Mouse (Mus musculus): ENCODE results near the gene Setdb1.
A peak's percentile ranks its signal among the peaks of the same experiment; 100 is the strongest.

Setdb1 gene

DNA sequence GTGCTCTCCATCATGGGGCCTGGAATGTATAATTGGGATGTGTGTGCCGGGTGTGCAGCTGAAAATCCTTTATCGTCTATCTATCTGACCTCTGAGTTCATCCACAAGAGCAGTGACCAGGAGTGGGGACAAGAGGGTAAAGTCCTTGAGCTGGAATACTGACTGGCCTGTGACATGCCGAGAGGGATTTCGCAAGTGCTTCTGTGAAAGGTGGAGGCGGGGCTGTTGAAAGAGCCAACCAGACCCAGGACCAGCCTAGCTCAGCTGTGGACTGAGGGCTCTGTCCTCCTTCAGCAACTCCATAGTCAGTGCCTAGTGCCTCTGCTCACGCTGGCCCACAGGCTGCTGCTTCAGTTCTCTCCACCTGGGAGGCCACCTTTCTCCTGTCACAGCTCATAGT lies 38.5 kb downstream of the Setdb1 start:
- DNase-seq, result no peak

DNA sequence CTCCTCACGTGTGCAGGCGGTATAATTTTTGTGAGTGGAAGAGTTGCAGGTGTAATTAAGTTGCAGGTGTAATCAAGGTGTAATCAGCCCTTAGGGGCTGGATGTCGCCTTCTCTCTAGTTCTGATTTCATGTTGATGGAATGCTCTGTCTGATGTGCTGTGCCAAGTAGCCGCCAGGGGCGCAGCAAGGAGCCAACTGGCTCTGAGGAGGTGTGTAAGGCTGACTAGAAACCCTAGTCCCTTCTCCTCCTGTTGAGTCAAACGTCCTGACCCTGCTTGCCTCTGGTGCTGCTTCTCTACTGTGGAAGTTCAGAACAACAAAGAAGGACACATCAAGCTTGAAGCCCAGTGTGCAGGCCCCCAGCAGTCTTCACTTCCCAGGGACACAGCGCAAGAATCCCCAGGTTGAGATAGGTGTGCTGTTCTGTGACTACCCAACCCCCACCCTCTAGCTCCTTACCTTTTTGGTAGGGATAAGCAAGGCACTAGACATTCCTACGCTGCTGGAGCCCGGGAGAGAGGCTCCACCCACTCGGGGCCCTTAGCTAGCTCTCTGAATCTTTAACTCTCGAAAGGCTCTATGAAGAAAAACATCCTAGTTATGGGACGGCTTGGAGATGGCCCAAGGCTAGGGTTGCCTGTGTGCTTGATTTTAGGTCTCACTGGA lies 39.5 kb downstream of the Setdb1 start:
- peak; percentile 59 for DNase-seq

DNA sequence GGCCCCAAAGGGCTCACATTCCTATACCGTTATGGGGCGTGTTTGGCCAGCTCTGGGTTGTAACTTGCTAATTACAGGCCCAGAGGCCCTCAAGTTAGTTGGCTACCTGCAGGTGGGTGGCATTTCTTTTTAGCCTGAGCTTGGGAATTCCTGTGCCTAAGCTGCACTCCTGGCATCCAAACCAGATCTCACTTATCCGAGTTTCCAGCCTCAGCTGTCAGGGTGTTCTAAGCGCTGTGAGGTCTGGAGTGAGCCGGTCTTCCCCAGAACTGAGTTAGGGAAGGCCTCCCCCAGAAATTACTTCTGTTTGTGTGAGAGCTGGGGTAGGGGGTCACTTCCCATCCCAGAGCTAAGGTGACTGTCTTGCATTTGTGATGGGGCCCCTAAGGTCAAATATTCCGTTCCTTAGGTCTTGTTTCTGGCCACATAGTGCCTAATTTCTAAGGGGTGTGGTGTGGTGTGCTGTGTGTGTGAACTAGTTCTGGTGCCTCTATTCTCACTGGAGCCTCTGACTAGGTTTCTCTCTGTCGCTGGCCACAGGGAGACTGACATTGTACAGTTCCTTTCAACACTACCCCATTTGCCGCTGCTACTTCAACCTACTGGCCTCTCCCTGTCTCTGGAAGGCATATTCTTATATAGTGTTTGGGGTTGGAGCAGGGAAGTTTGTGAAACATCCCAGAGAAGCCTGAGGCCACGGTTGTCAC lies 41.0 kb downstream of the Setdb1 start:
- no peak for DNase-seq

DNA sequence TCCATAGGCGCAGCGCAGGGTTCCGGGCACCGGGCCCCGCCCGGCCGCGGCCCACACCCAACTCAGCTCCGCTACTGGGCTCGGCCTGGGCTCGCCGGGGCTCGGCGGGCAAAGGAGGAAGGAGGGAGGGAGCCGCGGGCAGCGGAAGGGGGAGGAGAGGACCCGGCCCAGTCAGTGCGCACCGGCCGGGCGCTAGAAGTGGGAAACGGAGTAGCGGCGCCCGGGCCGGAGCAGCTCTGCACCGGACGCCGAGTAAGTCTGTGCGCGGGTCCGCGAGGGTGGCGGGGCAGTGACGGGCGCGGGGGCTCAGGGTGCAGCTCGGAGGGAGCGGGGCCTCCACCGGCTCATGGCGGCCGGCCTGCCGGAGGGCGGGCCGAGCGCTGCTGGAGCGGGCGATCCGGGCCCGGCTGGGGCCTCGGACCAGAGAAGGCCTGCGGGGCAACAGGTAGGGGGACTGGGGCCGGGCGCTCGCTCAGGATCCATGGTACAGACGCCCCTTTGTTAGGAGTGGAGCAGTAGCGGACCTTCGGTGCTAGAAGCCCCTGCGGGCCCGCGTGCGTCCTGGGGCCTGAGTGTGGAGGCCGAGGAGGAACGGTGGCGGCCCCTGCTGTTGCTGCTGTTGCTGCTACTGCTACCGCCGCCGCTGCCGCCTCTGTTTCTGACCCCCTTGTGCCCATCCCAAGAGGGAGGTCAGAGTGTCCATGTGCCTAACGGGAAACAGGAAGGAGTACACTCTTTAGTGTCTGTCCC lies 41.7 kb downstream of the Setdb1 start:
- no peak for DNase-seq

DNA sequence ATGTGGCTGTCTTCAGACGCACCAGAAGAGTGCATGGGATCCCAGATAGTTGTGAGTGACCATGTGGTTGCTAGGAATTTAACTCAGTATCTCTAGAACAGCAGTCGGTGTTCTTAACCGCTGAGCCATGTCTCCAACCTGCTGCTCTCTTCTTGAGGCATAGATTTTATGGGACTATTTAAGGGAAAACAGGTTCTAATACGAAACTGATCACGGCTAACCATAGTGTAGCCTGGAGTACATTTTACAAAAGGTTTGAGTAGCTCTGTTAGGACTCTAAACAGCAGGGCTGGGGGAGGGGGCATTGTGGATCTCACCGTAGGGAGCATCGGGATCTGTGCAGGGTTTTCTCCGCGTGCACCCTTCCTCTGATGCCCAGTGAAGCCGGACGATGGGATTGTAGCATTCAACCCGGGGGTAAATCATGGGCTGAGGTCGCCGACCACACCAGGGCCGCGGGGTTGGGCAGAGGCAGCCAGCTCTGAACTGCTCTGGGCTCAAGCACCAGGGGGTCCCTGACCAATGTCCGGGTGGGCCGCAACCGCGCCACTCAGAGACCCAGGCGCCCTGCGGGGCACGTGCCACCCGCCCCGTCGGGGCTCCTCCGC lies 42.4 kb downstream of the Setdb1 start, which contains the start of gene Cers2:
Gene Cers2 (plus strand): TSS at position 306 of the 608 bp plus-strand sequence.
- DNase-seq, result peak; percentile 64

DNA sequence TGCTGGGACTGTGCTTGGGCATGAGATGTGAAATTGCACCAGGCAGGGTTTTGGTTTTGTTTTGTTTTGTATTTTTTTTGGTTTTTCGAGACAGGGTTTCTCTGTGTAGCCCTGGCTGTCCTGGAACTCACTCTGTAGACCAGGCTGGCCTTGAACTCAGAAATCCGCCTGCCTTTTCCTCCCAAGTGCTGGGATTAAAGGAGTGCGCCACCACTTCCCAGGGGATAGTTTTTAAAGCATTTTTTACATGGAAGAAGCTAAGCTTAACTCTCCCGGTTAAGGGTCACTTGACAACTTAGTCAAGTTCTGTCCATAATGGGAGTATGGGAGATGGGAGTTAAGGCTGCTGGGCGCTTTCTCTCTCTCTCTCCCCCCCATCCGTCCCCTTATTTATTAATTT lies 42.9 kb downstream of the Setdb1 start:
- no peak for DNase-seq

DNA sequence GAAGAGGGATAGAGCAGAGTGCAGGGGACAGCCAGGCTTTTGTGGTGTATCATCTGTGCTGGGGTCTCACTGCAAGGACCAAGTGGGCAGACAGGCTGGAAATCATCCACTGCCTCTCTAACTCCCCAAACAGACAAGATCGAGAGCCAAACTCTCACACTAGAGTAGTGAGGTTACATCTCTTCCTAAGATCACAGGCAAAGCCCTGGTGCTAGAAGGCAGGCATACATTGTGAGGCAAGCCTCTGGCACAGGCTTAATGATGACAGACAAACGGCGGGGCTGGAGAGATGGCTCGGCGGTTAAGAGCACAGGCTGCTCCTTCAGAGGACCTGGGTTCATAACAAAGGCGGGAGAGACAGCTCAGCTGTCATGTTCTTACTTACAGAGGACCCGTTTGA lies 43.5 kb downstream of the Setdb1 start:
- DNase-seq, result no peak

DNA sequence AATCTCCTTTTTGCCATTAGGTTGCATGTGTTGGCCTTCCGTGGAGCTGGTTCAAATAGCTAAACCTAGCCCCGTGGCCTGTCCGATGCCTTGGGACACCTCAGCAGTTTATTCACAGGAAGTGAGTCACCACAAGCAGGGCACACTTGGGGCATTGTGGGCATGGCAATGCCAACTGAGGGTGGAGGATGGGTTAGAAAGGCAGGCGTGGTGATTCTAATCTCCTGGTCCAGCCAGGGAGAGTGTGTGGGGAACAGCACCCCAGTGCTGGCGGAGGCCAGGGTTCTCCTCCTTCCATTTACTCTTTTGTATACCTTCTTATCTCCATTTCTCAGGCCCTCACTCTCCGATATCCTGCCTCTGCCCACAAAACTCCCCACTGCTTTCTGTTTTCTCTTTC lies 44.4 kb downstream of the Setdb1 start:
- no peak for DNase-seq

DNA sequence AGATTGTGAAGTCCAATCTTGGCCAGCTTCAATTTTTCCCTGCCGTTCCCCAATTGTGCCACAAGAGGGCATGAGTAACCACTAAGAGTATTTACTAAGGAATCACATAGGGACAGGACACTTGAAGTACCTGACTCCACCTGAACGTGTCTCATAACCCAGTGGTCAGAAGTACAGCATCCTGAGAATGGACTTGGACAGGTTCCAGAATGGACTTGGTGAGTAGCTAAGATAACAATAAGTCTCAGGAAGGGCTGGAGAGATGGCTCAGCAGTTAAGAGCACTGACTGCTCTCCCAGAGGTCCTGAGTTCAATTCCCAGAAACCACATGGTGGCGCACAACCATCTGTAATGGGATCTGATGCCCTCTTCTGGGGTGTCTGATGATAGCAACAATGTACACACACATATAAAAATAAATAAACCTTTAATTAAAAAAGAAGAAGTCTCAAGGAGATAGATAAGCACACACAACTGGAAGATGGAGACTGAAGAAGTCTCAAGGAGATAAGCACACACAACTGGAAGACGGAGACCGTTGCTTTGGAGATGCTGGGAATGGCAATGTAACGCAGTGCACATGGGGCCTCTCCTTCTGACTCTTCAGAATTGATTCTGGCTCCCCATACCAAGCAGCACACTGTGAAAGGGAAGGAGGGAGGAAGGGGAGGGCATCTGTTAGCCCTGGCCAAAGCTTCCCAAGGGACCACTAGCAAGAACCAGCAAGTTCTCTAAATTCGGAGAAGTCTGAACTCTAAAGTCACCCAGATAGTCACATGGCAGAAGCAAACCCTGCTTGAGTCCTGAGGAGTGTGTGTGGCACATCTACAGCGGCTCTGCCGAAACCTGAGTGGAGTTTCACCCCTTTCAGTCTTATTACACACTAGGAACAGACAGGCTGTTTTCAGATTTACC lies 45.8 kb downstream of the Setdb1 start:
- peak; percentile 71 for DNase-seq

DNA sequence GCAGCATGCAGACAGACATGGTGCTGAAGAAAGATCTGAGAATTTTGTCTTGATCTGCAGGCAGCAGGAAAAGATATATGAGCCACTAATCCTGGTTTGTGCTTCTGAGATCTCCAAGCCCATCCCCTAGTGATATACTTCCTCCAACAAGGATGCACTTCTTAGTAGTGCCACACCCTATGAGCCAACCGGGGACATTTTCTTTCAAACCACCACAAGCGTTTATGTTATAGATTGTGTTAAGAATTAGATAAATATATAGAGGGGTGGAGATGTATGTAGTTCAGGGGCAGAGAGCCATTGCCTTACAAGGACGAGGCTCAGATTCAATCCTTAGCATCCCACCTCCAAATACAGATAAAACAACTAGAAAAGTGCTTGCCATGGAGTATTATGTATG lies 46.5 kb downstream of the Setdb1 start:
- DNase-seq, result no peak

DNA sequence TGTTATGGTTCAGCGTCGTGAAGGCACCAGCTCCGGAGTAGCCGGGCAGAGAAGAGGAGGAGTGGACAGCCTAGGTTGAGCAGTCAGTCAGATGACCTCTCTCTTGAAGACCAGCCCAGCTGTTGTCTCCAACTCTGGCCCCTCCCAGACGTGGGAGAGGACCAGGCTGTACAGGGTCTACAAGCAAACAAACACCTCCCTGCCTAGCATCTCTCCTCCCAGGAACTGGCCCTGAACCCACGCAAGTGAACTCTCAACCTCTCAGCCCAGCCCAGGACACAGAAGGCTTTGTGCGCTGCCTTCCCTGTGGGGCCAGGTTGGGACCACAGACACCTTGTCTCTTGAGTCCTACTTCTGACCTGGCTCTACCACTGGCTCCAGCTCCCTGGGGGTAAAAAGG lies 49.9 kb downstream of the Setdb1 start, which contains the start of gene Anxa9:
Gene Anxa9 (minus strand): TSS at position 77 of the 400 bp plus-strand sequence.
- no peak for DNase-seq

DNA sequence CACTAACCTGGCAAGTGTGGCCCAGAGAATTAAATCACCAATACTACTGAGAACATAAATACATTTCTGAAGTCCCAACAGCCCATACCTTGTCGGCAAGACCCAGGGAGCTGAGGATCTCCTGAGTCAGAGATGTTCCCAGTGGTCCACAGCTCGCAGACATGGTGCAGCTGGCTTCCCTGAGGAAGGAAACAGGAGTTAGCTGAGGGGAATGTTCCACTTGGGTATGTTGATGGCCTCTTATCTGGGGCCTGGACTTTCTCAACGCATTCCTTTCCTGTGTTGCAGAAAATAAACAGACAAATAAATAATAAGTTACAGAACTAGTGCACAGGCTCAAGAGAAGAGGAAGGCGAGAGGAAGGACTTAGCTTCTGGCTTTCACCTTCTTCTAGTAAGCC lies 50.8 kb downstream of the Setdb1 start:
- DNase-seq, result no peak

DNA sequence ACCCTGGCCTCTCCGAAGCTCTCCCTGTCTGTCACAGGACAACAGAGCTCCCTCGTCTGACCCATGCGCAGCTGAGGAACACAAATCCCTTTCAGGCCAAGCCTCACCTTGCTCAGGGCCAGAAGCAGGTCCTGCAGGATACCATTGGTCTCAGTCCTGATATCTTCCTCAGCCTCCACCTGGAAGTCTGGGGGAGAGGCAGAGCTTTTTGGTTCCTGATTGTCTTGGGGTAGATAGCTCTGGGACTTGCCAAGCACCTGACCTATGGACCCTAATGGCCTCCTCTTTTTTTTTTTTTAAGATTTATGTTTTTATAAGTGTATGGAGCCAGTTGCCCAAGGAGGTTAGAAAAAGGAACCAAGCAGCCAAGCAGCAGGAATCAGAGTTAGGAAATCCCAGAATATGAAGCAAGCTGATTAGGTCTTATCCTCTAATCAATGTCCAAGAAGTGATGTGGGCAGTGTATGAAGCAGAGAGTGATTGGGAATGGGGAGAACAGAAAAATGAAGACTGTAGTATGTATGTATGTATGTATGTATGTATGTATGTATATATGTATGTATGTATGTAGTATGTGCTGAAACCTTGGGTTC lies 55.7 kb downstream of the Setdb1 start:
- no peak for DNase-seq

DNA sequence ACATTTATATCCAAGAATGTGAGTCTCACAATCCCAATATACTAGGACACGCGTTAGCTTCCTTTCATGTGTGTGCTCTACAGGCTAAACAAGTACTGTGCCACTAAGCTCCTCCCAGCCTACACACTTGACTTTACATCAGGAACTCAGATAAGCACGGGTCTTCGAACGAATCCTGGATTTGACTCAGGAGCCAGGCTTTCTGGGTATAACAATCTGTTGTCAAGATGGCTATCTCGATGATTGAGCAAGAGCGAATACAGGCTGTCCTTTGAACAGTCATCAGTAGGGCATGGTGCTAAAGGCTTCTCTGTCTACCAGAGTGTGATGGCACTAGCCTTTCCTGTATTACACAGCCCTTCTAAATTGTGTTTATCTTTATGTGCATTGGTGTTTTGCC lies 59.0 kb downstream of the Setdb1 start:
- no peak for DNase-seq

DNA sequence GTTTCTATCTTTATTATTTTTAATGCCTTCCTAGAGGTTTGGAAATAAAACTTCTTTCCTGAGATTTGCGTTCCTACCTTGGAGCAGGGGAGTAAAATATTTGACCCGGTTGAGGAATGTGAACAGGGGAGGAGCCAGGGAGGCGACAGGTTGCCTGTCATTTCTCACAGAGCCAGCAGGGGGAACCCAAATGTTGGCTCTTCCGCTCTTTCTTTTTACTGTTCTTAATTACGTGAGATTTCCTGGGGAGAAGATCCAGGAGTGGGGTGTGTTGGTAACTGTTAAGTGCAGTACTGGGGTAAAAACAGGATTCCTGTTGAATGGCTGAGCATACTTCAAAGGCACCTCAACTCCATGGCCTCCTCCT lies 60.9 kb downstream of the Setdb1 start:
- DNase-seq, result no peak

DNA sequence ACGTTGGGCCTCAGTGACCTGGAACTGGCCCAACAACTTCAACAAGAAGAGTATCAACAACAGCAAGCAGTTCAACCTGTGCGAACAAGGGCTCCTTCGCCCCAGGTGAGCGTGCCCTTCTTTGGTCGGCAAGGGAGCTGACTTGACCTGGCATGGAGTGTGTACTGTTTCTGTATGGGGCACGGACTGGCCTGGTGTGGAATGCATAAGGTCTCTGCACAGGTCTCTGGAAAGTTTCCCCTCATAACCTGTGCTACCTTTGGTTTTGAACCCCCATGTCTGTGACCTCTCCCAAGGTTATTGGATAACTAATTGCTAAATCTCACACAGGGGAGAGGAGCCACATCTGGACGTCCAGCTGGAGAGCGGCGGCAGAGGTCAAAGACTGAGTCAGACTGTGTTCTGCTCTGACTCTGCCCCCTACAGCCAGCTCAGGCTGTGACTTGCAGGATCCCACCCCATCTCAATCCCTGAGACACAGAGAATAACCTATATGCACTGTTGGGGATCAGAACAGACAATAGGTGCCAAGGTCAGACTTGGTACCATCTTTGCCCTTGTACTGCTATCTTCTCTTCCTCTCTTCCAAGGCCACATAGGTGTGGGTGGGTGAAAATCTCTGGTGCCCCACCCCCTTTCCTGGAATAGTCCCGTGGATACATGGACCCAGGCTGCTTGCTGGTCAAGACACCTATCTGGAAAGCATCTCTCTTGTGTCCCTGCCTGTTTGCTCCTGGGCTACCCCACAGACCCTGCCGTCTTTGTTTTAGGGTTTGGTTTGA lies 61.5 kb downstream of the Setdb1 start:
- no peak for DNase-seq

DNA sequence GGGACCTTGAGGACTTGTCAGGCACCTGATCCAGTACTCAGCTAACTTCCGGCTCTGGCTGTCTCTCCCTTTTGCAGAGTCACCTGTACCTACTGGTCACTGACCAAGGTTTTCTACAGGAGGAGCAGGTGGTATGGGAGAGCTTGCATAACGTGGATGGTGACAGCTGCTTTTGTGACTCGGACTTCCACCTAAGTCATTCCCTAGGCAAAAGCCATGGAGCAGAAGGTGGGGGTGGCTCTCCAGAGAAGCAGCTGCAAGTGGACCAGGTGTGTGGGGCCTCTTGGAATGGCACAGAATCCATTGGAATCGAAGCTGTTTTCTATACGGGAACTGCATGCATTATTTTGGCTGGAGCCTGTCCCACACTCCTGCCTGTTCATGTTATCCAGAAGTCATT lies 62.3 kb downstream of the Setdb1 start:
- no peak for DNase-seq

DNA sequence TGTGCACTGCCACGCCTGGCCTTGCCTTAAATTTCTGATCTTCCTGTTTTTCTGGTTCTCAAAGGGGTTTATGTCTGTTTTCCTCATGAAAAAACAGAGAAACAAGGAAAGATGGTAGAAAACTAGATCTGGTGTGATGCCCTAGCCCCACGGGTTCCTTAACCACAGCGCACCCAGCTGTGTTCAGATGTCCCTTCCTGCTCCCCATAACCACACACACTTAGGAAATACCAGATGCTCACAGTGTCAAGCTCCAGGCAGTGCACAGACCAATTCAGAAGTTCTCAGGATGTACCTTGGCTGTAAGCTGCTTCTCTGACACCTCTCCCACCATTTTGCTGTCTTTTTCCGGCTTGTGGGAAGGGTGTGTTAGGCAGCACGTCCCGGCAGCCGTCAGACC lies 62.7 kb downstream of the Setdb1 start:
- no peak for DNase-seq

DNA sequence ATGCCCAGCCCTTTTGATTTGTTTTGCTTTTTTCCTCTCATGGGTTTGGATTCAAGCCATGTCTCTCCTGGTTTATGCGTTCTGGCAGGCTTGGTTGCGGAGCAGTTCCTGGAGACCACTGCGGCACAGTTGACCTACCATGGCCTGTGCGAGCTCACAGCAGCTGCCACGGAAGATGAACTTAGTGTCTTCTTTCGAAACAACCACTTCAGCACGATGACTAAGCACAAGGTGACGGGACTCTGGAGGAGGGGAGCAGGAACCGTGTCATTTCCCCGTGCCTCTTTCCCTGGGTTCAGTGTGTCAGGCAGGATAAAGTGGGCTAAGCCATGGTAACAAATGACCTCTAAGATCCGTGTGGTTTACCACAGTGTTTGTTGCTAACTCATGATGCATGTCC lies 63.5 kb downstream of the Setdb1 start:
- DNase-seq, result no peak

DNA sequence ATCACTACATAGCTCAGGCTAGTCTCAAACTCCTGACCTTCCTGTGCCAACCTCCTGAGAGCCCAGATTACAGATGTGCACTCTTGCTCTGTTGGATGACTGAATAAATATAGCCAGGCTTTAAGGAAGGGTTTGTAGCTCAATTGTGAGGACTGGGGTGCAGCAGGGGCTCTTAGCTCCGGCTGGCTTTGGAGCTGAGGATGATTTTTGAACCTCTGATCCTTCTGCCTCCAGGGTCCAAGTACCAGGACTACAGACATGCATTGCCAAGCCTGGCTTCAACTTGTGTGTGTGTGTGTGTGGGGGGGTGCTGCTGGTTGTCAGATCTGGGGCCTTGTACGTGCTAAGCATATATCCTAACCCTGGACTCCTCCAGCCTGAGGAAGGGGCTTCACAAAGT lies 64.1 kb downstream of the Setdb1 start:
- no peak for DNase-seq

DNA sequence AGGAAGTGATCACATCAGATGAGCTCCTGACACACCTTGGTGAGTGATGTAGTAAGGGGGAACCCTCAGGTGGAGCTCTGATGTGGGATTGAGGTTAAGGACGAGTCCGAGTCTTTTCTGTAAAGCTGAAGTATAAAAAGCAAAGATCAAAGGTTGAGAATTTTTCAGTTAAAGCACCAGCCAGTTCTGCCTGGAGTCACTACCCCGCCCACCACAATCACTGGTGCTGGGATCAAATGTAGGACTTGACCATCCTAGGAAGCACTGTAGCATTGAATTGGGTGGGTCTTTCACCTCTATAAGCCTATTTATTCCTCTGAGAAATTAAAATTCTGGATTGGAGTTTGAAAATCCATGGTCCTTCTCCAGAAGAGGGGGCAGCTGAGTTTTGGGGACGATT lies 66.0 kb downstream of the Setdb1 start:
- no peak for DNase-seq

All from cerebellum, adult 11-12 months (tissue).